Mouse (Mus musculus) heart, embryonic 15.5 days (tissue): ENCODE measurements at regions not wholly inside any gene's neighbourhood (a gene's known extent, or its start where the extent isn't known, plus 50 kb on each side); places are given as distances from the start of the nearest gene placed in this dataset.

Experiments
- ATAC-seq: fragments of 200-750 bp; cut with Nextera tagmentation; replicated peaks from 2 replicates; pipeline ENCODE4 v1.8.0; 2017; ENCODE audit warnings: low read depth, moderate TSS enrichment; ENCODE audit not compliant: insufficient number of reproducible peaks, insufficient read depth, low FRiP score
- H3K27ac ChIP-seq: fragments of 300-500 bp; sonication (generic); 2 replicates; pipeline ENCODE4 v1.5.1; 2015; ENCODE audit warnings: mild to moderate bottlenecking, inconsistent platforms
- H3K27me3 ChIP-seq: fragments of 300-500 bp; sonication (generic); 2 replicates; pipeline ENCODE4 v1.6.1; 2015; ENCODE audit warnings: inconsistent platforms
- H3K36me3 ChIP-seq: fragments of 300-500 bp; sonication (generic); 2 replicates; pipeline ENCODE4 v1.6.1; 2015; ENCODE audit warnings: mild to moderate bottlenecking, inconsistent platforms
- H3K4me1 ChIP-seq: fragments of 300-500 bp; sonication (generic); replicated peaks from 2 replicates; pipeline ENCODE4 v1.6.1; 2015; ENCODE audit warnings: inconsistent platforms
- H3K4me2 ChIP-seq: fragments of 300-500 bp; sonication (generic); 2 replicates; pipeline ENCODE4 v1.6.1; 2015; ENCODE audit warnings: inconsistent platforms, mild to moderate bottlenecking, moderate library complexity
- H3K4me3 ChIP-seq: fragments of 300-500 bp; sonication (generic); 2 replicates; pipeline ENCODE4 v1.5.1; 2015; ENCODE audit warnings: mild to moderate bottlenecking, inconsistent platforms
- H3K9ac ChIP-seq: fragments of 300-500 bp; sonication (generic); 2 replicates; pipeline ENCODE4 v1.6.1; 2015; ENCODE audit warnings: mild to moderate bottlenecking, inconsistent platforms
- H3K9me3 ChIP-seq: fragments of 300-500 bp; sonication (generic); replicated peaks from 2 replicates; pipeline ENCODE4 v1.6.1; 2016; ENCODE audit warnings: inconsistent platforms
- WGBS: fragments of 180-500 bp; shearing (Covaris S2); methylation state at CpG from one replicate; pipeline ENCODE4 v1.1.7; 2015; ENCODE audit warnings: mixed read lengths; 5-methylcytosine and 5-hydroxymethylcytosine counted together

DNA sequence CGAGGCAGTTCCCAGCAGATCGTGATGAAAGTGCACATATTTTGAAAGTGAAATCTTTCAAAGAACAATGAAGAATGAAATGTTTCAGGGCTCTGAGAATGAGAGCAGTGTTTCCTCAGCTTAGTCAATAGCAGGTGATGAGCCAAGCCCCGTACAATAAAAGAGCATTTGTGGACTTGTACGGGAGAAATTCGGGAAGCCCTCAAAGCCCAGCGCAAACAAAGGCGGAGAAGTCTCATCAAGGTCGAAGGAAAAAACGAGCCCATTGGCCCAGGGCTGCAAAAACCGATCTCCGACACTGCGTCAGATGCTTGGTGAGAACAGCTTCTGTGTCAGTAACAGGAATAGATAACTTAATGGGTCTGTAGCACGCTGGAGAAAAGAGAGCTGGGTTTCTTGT, 261.5 kb downstream of the 4933412E24Rik start:
- Histone ChIP-seq H3K27me3 (no peaks in the 10 kb centered on the region), H3K27ac (no peak overlapping the region), H3K4me1 (peaks cover 15% of the 10 kb centered on the region), H3K36me3 (no peaks in the 10 kb centered on the region), H3K9ac (no peak overlapping the region), H3K9me3 (no peaks in the 10 kb centered on the region), H3K4me2 (no peak overlapping the region), H3K4me3 (no peak overlapping the region)
- 60% methylated on average over 13 of the region's 13 CpGs for WGBS
- ATAC-seq = no peak

GRCm38 (mm10) chr15:59752277-59752676, 264.1 kb downstream of the 4933412E24Rik start:
- no peak overlapping the region for H3K9ac ChIP-seq
- 84% methylated on average over 1 of the region's 1 CpGs for WGBS
- ATAC-seq = no peak
- no peak overlapping the region for H3K4me2 ChIP-seq
- no peak overlapping the region for H3K4me3 ChIP-seq
- H3K4me1 ChIP-seq = peaks cover 7% of the 10 kb centered on the region
- H3K36me3 ChIP-seq = no peaks in the 10 kb centered on the region
- no peak overlapping the region for H3K27ac ChIP-seq
- no peaks in the 10 kb centered on the region for H3K9me3 ChIP-seq
- no peaks in the 10 kb centered on the region for H3K27me3 ChIP-seq

- Histone ChIP-seq H3K9ac (no peak overlapping the region), H3K4me1 (peaks cover 10% of the 10 kb centered on the region), H3K4me3 (no peak overlapping the region), H3K4me2 (no peak overlapping the region), H3K9me3 (no peaks in the 10 kb centered on the region), H3K27ac (no peak overlapping the region), H3K27me3 (no peaks in the 10 kb centered on the region), H3K36me3 (no peaks in the 10 kb centered on the region)
- WGBS = 77% methylated on average over 9 of the region's 9 CpGs
- no peak for ATAC-seq
These were observed 270.1 kb downstream of the 4933412E24Rik start for GRCm38 (mm10) chr15:59746290-59746689.

DNA sequence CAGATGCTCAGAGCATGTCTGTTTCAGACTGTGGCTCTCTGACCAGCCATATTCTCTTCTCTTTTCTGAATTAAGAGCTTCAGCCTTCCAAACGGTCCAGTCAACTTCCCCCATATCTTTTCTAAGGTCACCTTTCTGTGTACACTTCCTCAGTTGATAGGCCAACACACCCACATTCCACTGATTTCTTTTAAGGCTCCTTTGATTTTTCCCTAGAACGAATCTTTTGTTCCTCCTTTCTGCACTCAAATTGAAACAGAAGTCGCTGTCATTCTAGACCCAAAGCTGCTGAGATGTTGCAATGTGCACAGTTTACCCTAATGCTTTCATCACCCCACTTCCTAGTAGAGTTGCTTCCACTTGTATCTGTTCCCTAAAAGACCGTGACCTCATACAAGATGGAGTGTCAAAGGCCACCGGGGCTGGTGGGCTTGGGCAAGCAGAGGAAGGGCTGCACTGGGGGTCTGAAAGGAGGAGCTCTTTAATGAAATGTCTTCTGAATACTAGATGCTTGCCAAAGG, 271.9 kb downstream of the 4933412E24Rik start:
- Histone ChIP-seq H3K9me3 (no peaks in the 10 kb centered on the region), H3K36me3 (no peaks in the 10 kb centered on the region), H3K9ac (no peak overlapping the region), H3K4me2 (no peak overlapping the region), H3K27ac (no peak overlapping the region), H3K4me1 (peaks cover 10% of the 10 kb centered on the region), H3K27me3 (no peaks in the 10 kb centered on the region), H3K4me3 (no peak overlapping the region)
- no peak for ATAC-seq
- 64% methylated on average over 5 of the region's 5 CpGs for WGBS

DNA sequence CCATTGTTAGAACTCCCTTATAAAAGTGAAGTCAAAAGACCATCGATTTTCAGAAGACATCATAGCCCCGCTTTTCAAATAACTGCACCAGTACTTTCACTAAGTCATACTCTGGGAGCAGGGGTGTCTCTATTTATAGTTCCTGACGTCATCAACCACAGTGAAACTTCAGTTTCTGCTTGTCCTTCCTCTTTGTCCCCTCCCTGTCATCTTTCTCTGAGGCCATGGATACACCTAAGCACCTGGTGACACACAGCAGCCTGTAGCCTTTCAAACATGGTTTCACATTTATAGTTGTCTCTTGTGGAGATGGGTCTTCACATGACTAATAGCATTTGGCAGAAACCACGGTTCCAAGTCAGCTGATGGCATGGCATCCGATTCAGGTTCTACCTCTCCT, 277.2 kb downstream of the 4933412E24Rik start:
- no peak for ATAC-seq
- H3K4me1 ChIP-seq = no peaks in the 10 kb centered on the region
- no peaks in the 10 kb centered on the region for H3K27me3 ChIP-seq
- H3K4me3 ChIP-seq = no peak overlapping the region
- WGBS = 60% methylated on average over 5 of the region's 5 CpGs
- H3K4me2 ChIP-seq = no peak overlapping the region
- H3K36me3 ChIP-seq = no peaks in the 10 kb centered on the region
- no peak overlapping the region for H3K27ac ChIP-seq
- H3K9me3 ChIP-seq = no peaks in the 10 kb centered on the region
- no peak overlapping the region for H3K9ac ChIP-seq

DNA sequence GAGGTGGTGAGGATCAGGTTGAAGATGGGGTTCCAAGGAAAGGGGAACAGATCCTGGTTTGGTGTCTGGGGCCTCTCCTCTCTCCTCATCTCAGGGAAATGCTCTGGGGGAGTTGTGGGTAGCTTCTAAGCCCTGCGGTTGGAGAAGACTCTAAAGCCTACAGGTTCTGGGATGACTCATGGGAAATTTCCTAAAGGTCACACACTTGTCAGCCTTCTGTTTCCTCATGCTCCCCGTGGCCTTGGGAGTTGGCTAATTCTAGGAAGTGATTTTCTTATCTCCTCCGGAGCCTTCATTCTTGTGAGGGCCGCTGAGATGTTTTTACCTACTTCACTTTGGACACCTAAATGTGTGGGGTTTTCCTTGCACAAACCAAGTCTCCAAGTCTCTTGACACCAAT, 279.2 kb downstream of the 4933412E24Rik start:
- Histone ChIP-seq H3K4me2 (no peak overlapping the region), H3K9me3 (no peaks in the 10 kb centered on the region), H3K9ac (no peak overlapping the region), H3K4me1 (no peaks in the 10 kb centered on the region), H3K27ac (no peak overlapping the region), H3K27me3 (no peaks in the 10 kb centered on the region), H3K36me3 (no peaks in the 10 kb centered on the region), H3K4me3 (no peak overlapping the region)
- 60% methylated on average over 4 of the region's 4 CpGs for WGBS
- ATAC-seq = no peak

GRCm38 (mm10) chr15:59734376-59734775, 282.0 kb downstream of the 4933412E24Rik start:
- Histone ChIP-seq H3K36me3 (no peaks in the 10 kb centered on the region), H3K27ac (no peak overlapping the region), H3K4me3 (no peak overlapping the region), H3K27me3 (no peaks in the 10 kb centered on the region), H3K4me2 (no peak overlapping the region), H3K9me3 (no peaks in the 10 kb centered on the region), H3K4me1 (no peaks in the 10 kb centered on the region), H3K9ac (no peak overlapping the region)
- ATAC-seq = no peak
- WGBS = 71% methylated on average over 1 of the region's 1 CpGs

DNA sequence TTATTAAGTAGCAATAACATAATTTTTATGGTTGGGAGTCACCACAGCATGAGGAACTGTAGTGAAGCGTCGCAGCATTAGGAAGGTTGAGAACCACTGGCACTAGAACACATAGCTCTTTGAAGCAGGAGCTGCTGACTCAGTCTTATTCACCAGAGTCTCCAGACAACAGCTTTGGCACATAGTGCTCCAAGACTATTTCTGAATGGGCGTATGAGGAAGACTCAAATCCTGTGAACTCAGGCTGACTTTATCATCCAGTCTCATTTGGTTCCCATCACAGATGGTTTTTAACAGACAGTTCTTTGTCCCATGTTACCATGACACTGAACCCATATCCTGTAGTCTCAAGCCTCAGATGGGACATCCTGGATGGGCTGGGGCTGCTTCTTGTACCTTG, 282.5 kb downstream of the 4933412E24Rik start:
- no peaks in the 10 kb centered on the region for H3K9me3 ChIP-seq
- no peaks in the 10 kb centered on the region for H3K4me1 ChIP-seq
- no peaks in the 10 kb centered on the region for H3K36me3 ChIP-seq
- no peak overlapping the region for H3K4me3 ChIP-seq
- H3K4me2 ChIP-seq = no peak overlapping the region
- H3K27me3 ChIP-seq = no peaks in the 10 kb centered on the region
- ATAC-seq = no peak
- no peak overlapping the region for H3K27ac ChIP-seq
- 84% methylated on average over 3 of the region's 3 CpGs for WGBS
- no peak overlapping the region for H3K9ac ChIP-seq

DNA sequence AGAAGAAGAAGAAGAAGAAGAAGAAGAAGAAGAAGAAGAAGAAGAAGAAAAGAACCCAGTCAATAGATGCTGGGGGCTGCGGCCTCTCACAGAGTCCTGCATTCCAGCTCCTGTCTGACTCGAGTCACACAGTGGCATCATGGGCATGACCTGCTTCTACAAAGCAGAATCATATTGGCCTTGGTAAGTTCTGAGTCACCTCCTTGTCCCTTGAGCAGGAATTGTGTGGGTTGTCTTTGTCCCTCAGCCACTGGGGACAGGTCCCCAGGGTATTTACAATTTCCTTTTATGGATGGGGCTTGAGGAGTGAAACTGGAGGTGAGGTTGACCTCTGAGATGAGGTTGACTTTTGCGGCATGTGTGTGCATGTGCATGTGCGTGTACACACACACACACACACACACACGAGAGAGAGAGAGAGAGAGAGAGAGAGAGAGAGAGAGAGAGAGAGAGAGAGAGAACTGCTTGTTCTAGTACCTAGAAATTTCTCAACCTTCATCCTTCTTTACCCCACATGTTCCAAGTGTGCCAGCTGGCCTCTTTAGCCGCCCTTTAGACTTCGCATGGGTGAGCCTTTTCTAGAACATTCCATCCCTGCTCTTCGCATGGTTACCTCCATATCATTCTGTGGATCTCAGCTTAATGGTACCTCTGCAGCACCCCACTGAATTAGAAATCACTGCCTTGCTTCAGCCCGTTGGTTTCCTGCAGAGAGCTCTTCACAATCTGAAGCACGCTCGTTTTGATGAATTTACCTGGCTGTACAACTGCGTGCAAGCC, 283.2 kb downstream of the 4933412E24Rik start:
- no peak overlapping the region for H3K4me2 ChIP-seq
- no peaks in the 10 kb centered on the region for H3K4me1 ChIP-seq
- no peak overlapping the region for H3K27ac ChIP-seq
- WGBS = 79% methylated on average over 12 of the region's 12 CpGs
- no peaks in the 10 kb centered on the region for H3K9me3 ChIP-seq
- H3K4me3 ChIP-seq = no peak overlapping the region
- ATAC-seq = no peak
- no peak overlapping the region for H3K9ac ChIP-seq
- no peaks in the 10 kb centered on the region for H3K36me3 ChIP-seq
- H3K27me3 ChIP-seq = no peaks in the 10 kb centered on the region

DNA sequence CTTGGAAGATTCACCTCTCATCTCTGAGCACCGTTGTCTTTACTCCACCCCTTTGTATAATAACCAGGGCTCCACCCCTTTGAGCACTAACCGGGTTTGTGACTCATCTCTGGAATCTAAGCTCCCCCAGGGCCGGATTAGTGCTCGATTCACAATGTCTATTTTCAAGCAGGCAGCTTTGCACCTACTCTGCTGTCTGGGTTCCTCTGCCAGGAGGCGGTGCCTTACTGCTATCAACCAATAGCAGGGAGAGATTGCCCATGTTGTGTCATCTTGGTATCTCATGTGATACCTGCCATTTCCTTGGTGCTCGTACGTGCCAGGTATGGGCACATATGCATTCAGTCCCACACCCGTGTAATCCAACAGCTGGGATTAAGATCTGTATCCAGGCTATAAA, 285.3 kb downstream of the 4933412E24Rik start:
- ATAC-seq = no peak
- Histone ChIP-seq H3K36me3 (no peaks in the 10 kb centered on the region), H3K9me3 (no peaks in the 10 kb centered on the region), H3K4me1 (no peaks in the 10 kb centered on the region), H3K27me3 (no peaks in the 10 kb centered on the region), H3K4me2 (no peak overlapping the region), H3K27ac (no peak overlapping the region), H3K9ac (no peak overlapping the region), H3K4me3 (no peak overlapping the region)
- whole genome bisulfite sequencing = 72% methylated on average over 8 of the region's 8 CpGs

GRCm38 (mm10) chr15:59728817-59729560, 287.4 kb downstream of the 4933412E24Rik start:
- Histone ChIP-seq H3K27me3 (no peaks in the 10 kb centered on the region), H3K9me3 (no peaks in the 10 kb centered on the region), H3K36me3 (no peaks in the 10 kb centered on the region), H3K4me3 (no peak overlapping the region), H3K4me1 (no peaks in the 10 kb centered on the region), H3K4me2 (no peak overlapping the region), H3K27ac (0 out of 2 replicates have a peak overlapping the region, but pooled peaks have one; percentile 41), H3K9ac (no peak overlapping the region)
- 58% methylated on average over 11 of the region's 11 CpGs for WGBS
- ATAC-seq = no peak
